Mouse (Mus musculus) erythroblast, embryonic 14.5 days (primary cell): Measurements from ENCODE around the gene Orc3. TPM values are rescaled to one million over a fixed set of nuclear protein-coding genes. Genes with fewer than 3 reads are reported as not detected.
"Not testable (repeated sequence)": the region's sequence is repeated elsewhere in the genome, so short reads cannot be mapped to it uniquely, and the experiment has no call there.

ENCODE experiments used
- H3K27me3 ChIP-seq: 2 replicates; pipeline ENCODE4 v1.6.1; 2012; ENCODE audit warnings: inconsistent platforms; ENCODE audit not compliant: control insufficient read depth
- H3K36me3 ChIP-seq: 2 replicates; pipeline ENCODE4 v1.6.1; 2012; ENCODE audit warnings: mild to moderate bottlenecking, inconsistent platforms; ENCODE audit not compliant: control insufficient read depth
- H3K4me1 ChIP-seq: 2 replicates; pipeline ENCODE4 v1.6.1; 2012; ENCODE audit warnings: inconsistent platforms; ENCODE audit not compliant: control insufficient read depth
- H3K4me3 ChIP-seq: replicated peaks from 2 replicates; pipeline ENCODE3; 2012; ENCODE audit warnings: moderate library complexity, mild to moderate bottlenecking, inconsistent platforms
- H3K9me3 ChIP-seq: 2 replicates; pipeline ENCODE4 v1.6.1; 2012; ENCODE audit warnings: low read length, inconsistent platforms, mixed read lengths; ENCODE audit not compliant: control insufficient read depth
- GATA1 ChIP-seq: IDR thresholded peaks from 2 replicates; pipeline ENCODE4 v1.6.1; 2012; ENCODE audit warnings: low read length, inconsistent platforms, mixed read lengths
- TAL1 ChIP-seq: IDR thresholded peaks from 3 replicates; pipeline ENCODE4 v1.6.1; 2012; ENCODE audit warnings: low read length, inconsistent platforms, mixed read lengths
- polyA plus RNA-seq: library from polyadenylated mRNA; stranded (reverse); fragments of >175 nt; gene quantifications from 2 replicates; pipeline ENCODE4 v1.2.3, GENCODE M21; 2012

The Orc3 gene
- polyA plus RNA-seq, 1 experiment: 0.45 TPM

GRCm38 (mm10) chr4:34603123-34603522 lies 11.6 kb downstream of the Orc3 start:
- Histone ChIP-seq H3K4me1 (no peaks in the 10 kb centered on the region), H3K36me3 (peaks cover 76% of the 10 kb centered on the region), H3K9me3 (no peaks in the 10 kb centered on the region), H3K27me3 (no peaks in the 10 kb centered on the region), H3K4me3 (no peak overlapping the region)
- TF ChIP-seq GATA1 (no peak), TAL1 (no peak)

- Histone ChIP-seq H3K4me1 (no peaks in the 10 kb centered on the region), H3K4me3 (no peak overlapping the region), H3K9me3 (no peaks in the 10 kb centered on the region), H3K27me3 (no peaks in the 10 kb centered on the region), H3K36me3 (peaks cover 76% of the 10 kb centered on the region)
- TF ChIP-seq TAL1 (no peak), GATA1 (no peak)
Observed at GRCm38 (mm10) chr4:34584871-34585607, 29.7 kb downstream of the Orc3 start.

- Histone ChIP-seq H3K27me3 (no peaks in the 10 kb centered on the region), H3K4me1 (no peaks in the 10 kb centered on the region), H3K9me3 (no peaks in the 10 kb centered on the region), H3K36me3 (peaks cover 85% of the 10 kb centered on the region), H3K4me3 (no peak overlapping the region)
- no peak for TF ChIP-seq GATA1
- TF ChIP-seq TAL1: no peak
Observed at GRCm38 (mm10) chr4:34583427-34583826, 31.3 kb downstream of the Orc3 start.

- Histone ChIP-seq H3K4me1 (no peaks in the 10 kb centered on the region), H3K9me3 (no peaks in the 10 kb centered on the region), H3K4me3 (no peak overlapping the region), H3K36me3 (peaks cover 89% of the 10 kb centered on the region), H3K27me3 (no peaks in the 10 kb centered on the region)
- TF ChIP-seq TAL1: no peak
- TF ChIP-seq GATA1: no peak
Observed at GRCm38 (mm10) chr4:34582476-34582875, 32.3 kb downstream of the Orc3 start.

- H3K36me3 ChIP-seq: peaks cover 89% of the 10 kb centered on the region
Observed at GRCm38 (mm10) chr4:34581990-34582389, 32.8 kb downstream of the Orc3 start.

GRCm38 (mm10) chr4:34581489-34581888 lies 33.3 kb downstream of the Orc3 start:
- not testable (repeated sequence) for H3K27me3 ChIP-seq, H3K4me1 ChIP-seq, H3K4me3 ChIP-seq, H3K9me3 ChIP-seq
- peaks cover 91% of the 10 kb centered on the region for H3K36me3 ChIP-seq

More at GRCm38 (mm10) chr4:34581990-34582389, 32.8 kb downstream of the Orc3 start:
- no peaks in the 10 kb centered on the region for H3K27me3 ChIP-seq
- H3K4me1 ChIP-seq: no peaks in the 10 kb centered on the region
- TF ChIP-seq TAL1 (no peak), GATA1 (no peak)
- H3K4me3 ChIP-seq: no peak overlapping the region
- H3K9me3 ChIP-seq: no peaks in the 10 kb centered on the region

GRCm38 (mm10) chr4:34579215-34579614 lies 35.5 kb downstream of the Orc3 start:
- peaks cover 99% of the 10 kb centered on the region for H3K36me3 ChIP-seq

GRCm38 (mm10) chr4:34577028-34577427 lies 37.7 kb downstream of the Orc3 start:
- TF ChIP-seq TAL1: no peak
- TF ChIP-seq GATA1: no peak
- peaks cover 99% of the 10 kb centered on the region for H3K36me3 ChIP-seq

More at GRCm38 (mm10) chr4:34579215-34579614, 35.5 kb downstream of the Orc3 start:
- H3K4me1 ChIP-seq: no peaks in the 10 kb centered on the region
- TF ChIP-seq TAL1 (no peak), GATA1 (no peak)
- no peak overlapping the region for H3K4me3 ChIP-seq
- no peaks in the 10 kb centered on the region for H3K27me3 ChIP-seq
- H3K9me3 ChIP-seq: no peaks in the 10 kb centered on the region

GRCm38 (mm10) chr4:34572876-34573275 lies 41.9 kb downstream of the Orc3 start:
- H3K4me1 ChIP-seq: no peaks in the 10 kb centered on the region
- H3K4me3 ChIP-seq: no peak overlapping the region
- no peak for TF ChIP-seq GATA1
- no peaks in the 10 kb centered on the region for H3K27me3 ChIP-seq
- H3K36me3 ChIP-seq: peaks cover 100% of the 10 kb centered on the region
- no peaks in the 10 kb centered on the region for H3K9me3 ChIP-seq

More at GRCm38 (mm10) chr4:34577028-34577427, 37.7 kb downstream of the Orc3 start:
- Histone ChIP-seq H3K27me3 (no peaks in the 10 kb centered on the region), H3K4me3 (no peak overlapping the region), H3K9me3 (no peaks in the 10 kb centered on the region), H3K4me1 (no peaks in the 10 kb centered on the region)

GRCm38 (mm10) chr4:34566226-34566625 lies 48.5 kb downstream of the Orc3 start:
- Histone ChIP-seq H3K4me1 (peaks cover 2% of the 10 kb centered on the region), H3K9me3 (no peaks in the 10 kb centered on the region), H3K27me3 (no peaks in the 10 kb centered on the region), H3K4me3 (no peak overlapping the region), H3K36me3 (peaks cover 97% of the 10 kb centered on the region)
- TF ChIP-seq TAL1 (no peak), GATA1 (no peak)
